ENCODE assay signal across 28 mouse cellular contexts in the genomic region with DNA sequence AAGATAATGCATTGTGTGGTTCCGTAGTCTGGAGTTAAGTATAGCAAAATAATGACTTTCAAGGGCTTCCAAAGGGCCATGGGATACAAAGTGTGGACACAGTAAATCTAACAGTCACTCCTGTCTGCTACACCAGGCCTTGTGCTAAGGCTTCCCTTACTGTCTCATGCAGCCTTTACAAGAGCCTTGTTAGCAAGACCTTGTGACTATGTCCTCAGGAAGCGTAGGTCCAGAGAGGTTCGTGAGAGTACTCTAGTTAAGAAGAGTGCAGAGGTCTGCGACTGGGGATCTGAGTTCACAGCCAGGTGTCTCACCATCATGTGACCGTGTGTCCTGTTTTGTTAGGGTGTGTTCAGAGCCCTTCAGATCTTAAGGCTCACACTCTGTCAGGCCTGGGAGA.
"Had no signal": no experiment of that assay in that cellular context is flagged by ENCODE, and none has a peak within 500 bp of the region (broad histone marks: within the 10 kb centered on the region; RNA-seq: fewer than 3 reads in every experiment).

No protein-coding gene starts in this region.

- DNase-seq: cerebellum, adult 2 months; cerebellum, adult 8-10 months; cerebellum, adult 9-10 months; cerebellum, adult 9-11 months; cerebellum, postnatal 10 days; cerebellum, postnatal 14 days; cerebellum, postnatal 25 days; cerebellum, postnatal 36 days; embryo, embryonic 11 days; forebrain, postnatal 0 days; gastrocnemius, adult 2 months; gastrocnemius, postnatal 10 days; gastrocnemius, postnatal 14 days; gastrocnemius, postnatal 25 days; gastrocnemius, postnatal 36 days; heart, adult 18-20 months; heart, adult 2 months had no signal

- H3K27ac ChIP-seq: embryonic facial prominence, embryonic 10.5 days; embryonic facial prominence, embryonic 12.5 days; embryonic facial prominence, embryonic 13.5 days; embryonic facial prominence, embryonic 15.5 days; forebrain, embryonic 10.5 days; forebrain, embryonic 12.5 days; forebrain, embryonic 13.5 days; forebrain, embryonic 15.5 days; gastrocnemius, adult 2 months; heart, adult 2 months had no signal

- H3K27me3 ChIP-seq: embryonic facial prominence, embryonic 12.5 days; embryonic facial prominence, embryonic 13.5 days; embryonic facial prominence, embryonic 15.5 days; forebrain, embryonic 12.5 days; forebrain, embryonic 13.5 days; forebrain, embryonic 15.5 days had no signal

- H3K4me1 ChIP-seq: forebrain, embryonic 10.5 days; forebrain, embryonic 12.5 days; forebrain, embryonic 13.5 days; forebrain, embryonic 15.5 days had no signal

- H3K36me3 ChIP-seq: embryonic facial prominence, embryonic 10.5 days; embryonic facial prominence, embryonic 12.5 days; embryonic facial prominence, embryonic 13.5 days; embryonic facial prominence, embryonic 15.5 days; forebrain, embryonic 12.5 days; forebrain, embryonic 15.5 days had no signal

- H3K9ac ChIP-seq: embryonic facial prominence, embryonic 12.5 days; embryonic facial prominence, embryonic 13.5 days; embryonic facial prominence, embryonic 15.5 days; forebrain, embryonic 12.5 days; forebrain, embryonic 13.5 days; forebrain, embryonic 15.5 days; forebrain, postnatal 0 days had no signal

- ATAC-seq: forebrain, embryonic 13.5 days; forebrain, embryonic 14.5 days; forebrain, embryonic 15.5 days; forebrain, embryonic 16.5 days; forebrain, postnatal 0 days had no signal

- H3K4me2 ChIP-seq: embryonic facial prominence, embryonic 12.5 days; embryonic facial prominence, embryonic 13.5 days; embryonic facial prominence, embryonic 15.5 days; forebrain, embryonic 12.5 days; forebrain, embryonic 13.5 days; forebrain, embryonic 15.5 days had no signal

- H3K4me3 ChIP-seq: embryonic facial prominence, embryonic 10.5 days; embryonic facial prominence, embryonic 12.5 days; embryonic facial prominence, embryonic 13.5 days; embryonic facial prominence, embryonic 15.5 days; erythroblast, embryonic 14.5 days; forebrain, embryonic 10.5 days; forebrain, embryonic 12.5 days; forebrain, embryonic 13.5 days; forebrain, embryonic 15.5 days; gastrocnemius, adult 2 months; heart, adult 2 months had no signal

- H3K9me3 ChIP-seq: embryonic facial prominence, embryonic 10.5 days; embryonic facial prominence, embryonic 12.5 days; embryonic facial prominence, embryonic 13.5 days; embryonic facial prominence, embryonic 15.5 days; forebrain, embryonic 10.5 days; forebrain, embryonic 12.5 days; forebrain, embryonic 13.5 days; forebrain, embryonic 15.5 days had no signal
